Mouse (Mus musculus): Measurements from ENCODE around the gene Ctu2.

GRCm38 (mm10) chr8:122483877-122484276 is 7.9 kb downstream of the Ctu2 start:
- TF ChIP-seq CTCF (IDR thresholded peaks at IDR 0.05; ENCODE audit: low read depth, low read length) (peak; percentile 56), POLR2A (IDR thresholded peaks at IDR 0.05; ENCODE audit: extremely low read depth, insufficient read depth, low read length) (no peak)
